Mouse (Mus musculus): ENCODE measurements around the gene Eva1a. TPM values are rescaled to one million over a fixed set of nuclear protein-coding genes. Genes with fewer than 3 reads are reported as not detected.

Eva1a gene
- total RNA-seq (2021) (1 to 10 TPM; 2.2 to 3.4 TPM), polyA plus RNA-seq (2012; rRNA removed) (1.1 TPM in 2 replicates)
- long read RNA-seq, partial matches to known transcripts = 0 of 3 reads
- long read RNA-seq, other reads (novel, unspliced or antisense) = 0 of 3 reads

- DNase-seq = no peak
Measured at GRCm38 (mm10) chr6:82040834-82041487, at the start of gene Eva1a. TSS of gene Eva1a (plus strand) at chr6:82041043.

DNA sequence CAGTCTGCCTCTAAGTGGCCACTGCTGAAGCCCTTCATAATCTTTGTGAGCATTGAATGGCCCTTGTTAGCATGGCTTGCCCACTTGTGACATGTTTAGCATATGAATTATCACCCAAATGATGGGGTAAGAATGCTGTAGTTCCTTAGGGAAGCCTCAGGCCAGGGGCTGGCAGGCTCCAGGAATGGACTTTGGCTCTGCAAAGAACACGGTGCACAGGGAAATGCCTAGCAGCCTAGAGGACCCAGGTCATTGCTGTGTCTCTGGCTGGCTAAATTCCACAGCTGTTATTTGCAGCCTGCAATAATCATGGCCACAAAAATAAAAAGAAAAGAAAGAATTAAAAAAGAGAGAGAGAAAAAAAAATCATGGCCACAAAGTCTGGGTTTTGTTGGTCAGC, 28.5 kb upstream of the Eva1a start:
- peak; percentile 6 for DNase-seq

GRCm38 (mm10) chr6:82021074-82021473, 19.8 kb upstream of the Eva1a start:
- DNase-seq = no peak

GRCm38 (mm10) chr6:82021494-82021893, 19.3 kb upstream of the Eva1a start:
- no peak for DNase-seq

DNA sequence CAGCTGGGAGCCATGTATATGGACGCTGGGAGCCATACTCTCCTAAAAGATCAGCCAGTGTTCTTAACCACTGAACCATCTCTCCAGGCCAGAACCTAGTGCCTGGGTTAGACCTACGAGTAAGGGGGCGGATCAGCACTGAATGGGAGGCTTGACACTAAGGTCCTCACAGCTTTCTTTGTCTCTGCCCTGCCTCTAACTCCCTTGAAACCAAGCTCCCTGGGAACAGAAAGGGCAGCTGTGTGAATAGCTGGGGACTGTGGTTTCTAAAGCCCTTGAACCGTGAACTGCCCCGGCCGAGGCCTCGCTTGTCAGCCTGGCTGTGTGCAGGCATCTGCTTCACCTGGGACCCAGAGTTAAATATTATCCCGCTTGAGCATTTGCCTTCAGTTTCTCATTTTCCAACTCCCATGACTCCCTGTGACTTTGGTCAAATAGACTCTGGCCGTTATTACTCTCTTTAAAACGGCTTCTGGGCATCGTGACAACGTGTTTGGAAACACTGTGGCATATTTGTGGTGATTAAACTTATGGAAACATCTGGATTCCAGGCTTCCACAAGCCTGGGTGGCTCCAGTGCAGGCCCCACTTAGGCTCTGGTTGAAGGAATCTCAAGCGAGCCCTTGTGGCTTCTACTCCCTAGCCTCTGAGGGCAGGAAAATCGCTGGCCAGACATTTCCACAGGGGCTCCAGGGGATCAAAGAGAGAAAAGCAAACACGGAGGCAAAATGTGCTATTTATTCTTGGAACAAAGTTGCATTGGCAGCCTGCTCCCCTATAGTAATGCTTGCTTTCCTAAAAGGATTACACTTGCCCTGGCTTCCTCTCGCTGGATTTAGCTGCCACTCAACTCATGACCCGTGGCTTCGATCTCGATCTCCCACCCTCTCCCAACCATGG, 11.0 kb upstream of the Eva1a start:
- DNase-seq = no peak

- no peak for DNase-seq
Measured at GRCm38 (mm10) chr6:82030511-82030884, 10.3 kb upstream of the Eva1a start.

DNA sequence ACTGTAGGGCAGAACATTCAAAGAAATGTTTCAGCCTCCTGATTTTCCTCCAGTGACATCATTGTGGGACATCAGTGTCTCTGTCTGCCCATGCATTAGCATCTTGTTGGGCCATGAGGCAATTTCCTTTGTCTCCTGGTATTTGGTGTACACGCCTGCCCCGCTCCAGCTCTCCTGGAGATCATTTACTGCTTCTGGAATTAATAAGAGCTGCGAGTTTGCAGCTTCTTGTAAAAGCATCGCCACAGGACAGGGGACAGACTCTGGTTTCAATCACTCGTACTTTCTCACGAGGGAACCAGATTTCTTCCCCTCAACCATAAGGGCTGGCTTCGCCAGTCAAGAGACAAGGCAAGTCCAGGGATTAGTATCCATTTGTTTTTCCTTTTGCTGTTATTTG, 3.6 kb upstream of the Eva1a start:
- no peak for DNase-seq

- no peak for DNase-seq
Measured at GRCm38 (mm10) chr6:82039193-82039592, 1.6 kb upstream of the Eva1a start.

DNA sequence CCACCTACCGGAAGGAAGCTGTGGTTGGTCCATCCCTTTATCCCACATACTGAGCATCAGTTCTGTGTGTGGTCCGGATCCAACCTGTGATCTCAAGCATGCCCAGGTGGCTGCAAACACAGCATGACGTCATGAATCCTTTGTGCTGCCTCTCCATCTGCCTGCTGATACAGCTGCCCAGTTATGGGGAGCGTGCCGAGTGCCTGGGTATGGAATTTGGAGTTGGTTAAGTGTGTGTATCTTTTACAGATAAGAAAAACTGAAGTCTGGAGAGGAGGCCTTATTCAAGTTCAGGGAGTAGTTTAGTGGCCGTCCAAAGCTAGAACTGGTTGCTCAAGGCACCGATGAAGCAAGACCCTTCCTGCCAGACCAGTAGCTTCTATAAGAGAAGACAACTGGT, 875 bp upstream of the Eva1a start:
- no peak for DNase-seq

DNA sequence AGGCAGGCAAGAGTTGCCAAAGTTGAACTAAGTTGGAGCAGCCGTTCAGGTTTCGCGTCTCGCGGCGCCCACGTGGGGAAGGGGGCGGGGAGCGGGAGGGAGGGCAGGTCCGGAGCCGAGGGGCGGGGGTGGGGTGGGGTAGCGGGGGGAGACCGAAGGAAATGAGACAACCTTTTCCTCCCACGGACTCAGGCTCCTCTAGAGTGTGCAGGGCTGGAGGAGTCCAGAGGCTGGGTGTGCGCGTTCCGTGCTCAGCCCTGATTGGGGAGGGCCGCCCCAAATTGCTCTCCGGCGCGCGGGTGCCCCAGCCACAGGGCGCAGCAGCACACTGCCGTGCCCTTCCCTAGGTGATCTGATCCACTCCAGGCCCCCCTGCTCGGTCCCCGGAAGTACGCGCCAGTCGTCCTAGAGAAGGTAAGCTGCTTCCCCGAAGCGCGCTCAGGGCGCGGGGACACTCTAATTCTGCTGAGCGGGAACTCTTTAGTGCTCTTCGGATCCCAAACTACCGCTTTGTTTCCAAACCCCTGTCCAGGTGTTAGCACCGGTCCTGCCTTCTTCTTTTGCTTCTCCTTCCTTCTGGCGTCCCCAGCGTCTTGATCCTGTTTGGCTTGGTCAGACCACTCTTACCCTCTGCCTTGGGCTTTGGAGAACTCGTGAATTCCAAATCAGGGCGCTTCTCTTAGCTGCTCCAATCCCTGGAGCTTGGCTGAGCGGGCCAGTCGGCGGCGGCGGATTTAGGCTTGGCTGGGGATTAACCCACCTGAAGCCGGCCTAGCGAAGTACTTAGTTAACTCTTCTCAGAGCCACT, 849 bp downstream of the Eva1a start:
- peak; percentile 52 for DNase-seq

- peak; percentile 59 for DNase-seq
Measured at GRCm38 (mm10) chr6:82042296-82043125, 1.7 kb downstream of the Eva1a start.

DNA sequence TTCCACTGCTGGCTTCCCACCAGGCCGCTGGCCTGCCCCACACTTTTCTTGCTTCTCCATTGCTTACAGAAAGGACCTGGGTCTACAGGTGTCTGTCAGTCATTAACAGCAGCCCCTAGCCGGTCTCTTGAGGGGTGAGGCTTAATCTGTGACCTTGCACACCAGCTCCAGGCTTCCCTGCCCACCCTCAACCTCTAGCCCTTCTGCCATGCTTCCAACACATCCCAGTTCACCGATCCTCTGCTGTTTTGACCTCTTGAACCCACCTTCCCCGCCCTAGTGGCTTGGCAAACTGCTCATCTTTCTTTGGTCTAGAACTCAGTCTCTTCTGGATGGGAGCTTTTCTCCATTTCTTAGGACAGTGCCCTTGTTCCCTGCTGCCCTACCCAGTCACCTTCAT, 2.8 kb downstream of the Eva1a start:
- no peak for DNase-seq

DNA sequence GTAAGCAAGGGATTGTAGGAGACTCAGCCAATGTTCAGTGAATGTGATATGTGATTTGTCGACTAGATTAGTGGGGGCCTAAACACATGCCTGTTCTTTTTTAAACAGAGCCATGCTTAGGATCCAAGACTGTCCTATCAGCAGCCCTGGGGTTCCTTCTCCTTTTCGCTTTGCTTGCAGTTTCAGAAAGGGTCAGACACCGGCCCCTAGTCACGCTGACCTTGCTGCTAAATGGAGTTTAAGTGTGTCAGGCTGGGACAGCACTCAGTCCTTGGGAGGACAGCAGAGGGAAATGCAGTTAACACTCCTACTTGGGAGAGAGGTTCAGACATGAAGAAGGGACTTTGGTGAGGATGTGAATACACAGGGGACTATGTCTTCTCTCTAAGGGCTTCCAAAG, 3.7 kb downstream of the Eva1a start:
- no peak for DNase-seq

DNA sequence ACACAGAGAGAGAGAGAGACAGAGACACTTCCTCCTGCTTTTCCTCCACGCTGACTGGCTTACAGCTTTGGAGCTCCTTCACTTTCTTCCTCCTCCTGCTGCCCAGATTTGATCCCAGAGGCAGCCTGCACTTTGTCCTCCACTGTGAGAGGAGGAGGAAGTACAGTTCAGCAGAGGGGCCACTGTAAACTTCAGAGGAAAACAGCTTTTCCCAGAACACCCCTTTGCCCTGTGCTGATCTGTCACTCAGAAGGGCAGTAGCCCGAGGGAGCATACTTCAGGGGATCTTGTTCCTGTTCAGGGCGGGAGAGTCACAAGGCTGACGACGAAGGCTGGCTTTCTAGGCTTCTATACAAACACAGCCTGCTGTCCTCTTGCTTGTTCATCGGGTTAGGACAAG, 7.1 kb downstream of the Eva1a start:
- no peak for DNase-seq

- no peak for DNase-seq
Measured at GRCm38 (mm10) chr6:82050201-82050600, 9.4 kb downstream of the Eva1a start.

- DNase-seq = no peak
Measured at GRCm38 (mm10) chr6:82051569-82051968, 10.7 kb downstream of the Eva1a start.

GRCm38 (mm10) chr6:82052047-82052725, 11.3 kb downstream of the Eva1a start:
- DNase-seq = no peak

DNA sequence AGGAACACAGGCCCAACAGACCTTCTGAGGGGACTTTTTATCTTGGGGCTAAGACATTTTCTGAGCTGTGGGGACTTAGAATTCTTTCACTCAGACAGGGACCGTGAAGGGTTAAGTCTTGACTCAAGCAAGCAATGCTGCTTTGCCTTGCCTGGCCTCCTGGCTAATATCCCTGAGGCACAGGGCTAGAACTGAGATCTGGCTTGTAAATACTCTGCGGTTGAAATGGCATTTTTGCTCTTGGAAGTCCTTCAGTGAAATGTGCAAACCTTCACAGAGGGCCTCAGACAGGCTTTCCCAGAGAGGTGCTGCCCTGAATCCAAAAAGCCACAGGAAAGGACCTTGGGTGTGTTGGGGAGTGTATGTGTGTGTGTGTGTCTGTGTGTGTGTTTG, 11.9 kb downstream of the Eva1a start:
- no peak for DNase-seq

DNA sequence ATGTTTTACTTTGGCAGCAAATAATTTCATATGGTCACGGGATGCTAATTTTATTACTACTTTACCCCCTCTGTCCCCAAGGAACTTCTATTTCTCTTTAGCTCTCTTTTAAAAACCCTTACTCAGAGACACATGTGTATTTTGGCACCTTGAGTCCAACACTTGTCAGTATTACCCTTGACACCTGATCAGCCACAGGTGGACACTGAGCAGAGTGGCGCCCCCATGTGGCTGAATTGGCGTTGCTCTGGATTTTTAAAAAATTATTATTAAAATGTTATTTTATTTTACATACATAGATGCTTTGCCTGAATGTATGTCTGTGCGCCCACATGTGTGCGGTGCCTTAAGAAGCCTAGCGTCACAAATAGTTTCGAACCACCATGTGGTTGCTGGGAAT, 14.0 kb downstream of the Eva1a start:
- no peak for DNase-seq

DNA sequence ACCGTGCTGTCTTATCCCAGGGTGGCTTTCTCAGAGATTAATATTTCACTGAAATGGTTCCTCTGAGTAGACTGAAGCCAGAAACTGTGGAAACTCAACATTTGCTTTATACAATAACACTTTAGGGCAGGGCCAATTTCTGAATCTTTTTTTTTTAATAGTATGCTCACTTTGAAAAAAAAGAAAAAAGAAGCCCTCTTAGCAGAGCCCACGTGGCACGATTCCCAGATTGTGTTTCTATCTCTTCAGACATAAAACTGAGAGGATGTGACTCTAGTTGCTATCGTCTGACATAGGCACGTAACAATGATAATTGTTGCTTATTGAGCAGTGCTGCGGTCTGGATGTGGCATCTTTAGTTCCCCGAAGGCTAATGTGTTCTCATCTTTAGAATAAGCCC, 19.1 kb downstream of the Eva1a start:
- no peak for DNase-seq

- no peak for DNase-seq
Measured at GRCm38 (mm10) chr6:82065230-82065629, 24.4 kb downstream of the Eva1a start.
